Comparison of ENCODE assay signal across 25 mouse cellular contexts in the genomic region with DNA sequence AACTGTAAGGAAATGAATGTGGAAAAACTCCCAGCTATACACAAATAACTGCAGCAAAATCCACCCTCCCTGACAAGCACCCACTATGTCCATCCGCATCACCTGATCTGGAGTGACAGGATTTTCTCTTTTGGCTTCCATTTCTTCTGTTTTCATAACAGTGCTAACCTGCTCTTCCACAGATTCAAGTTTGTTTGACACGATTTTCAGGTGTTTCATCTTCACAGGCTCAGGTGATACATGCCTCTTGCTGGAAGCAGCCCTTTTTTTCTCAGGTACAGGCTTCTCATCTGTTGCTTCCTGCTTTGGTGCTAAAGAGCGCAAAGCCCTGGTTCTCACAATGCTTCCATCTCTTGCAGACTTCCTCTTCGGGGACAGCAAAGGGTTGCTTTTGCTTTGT.
"Had no signal": no experiment of that assay in that cellular context is flagged by ENCODE, and none has a peak within 500 bp of the region (broad histone marks: within the 10 kb centered on the region; RNA-seq: fewer than 3 reads in every experiment).

No protein-coding gene starts in this region.

- DNase-seq: gastrocnemius, adult 2 months; gastrocnemius, postnatal 10 days; gastrocnemius, postnatal 25 days; heart, postnatal 4 days; kidney, adult 18-20 months; kidney, adult 8-10 months; kidney, postnatal 10 days; kidney, postnatal 25 days; kidney, postnatal 4 days; liver, embryonic 13.5 days had no signal

- ATAC-seq: hindbrain, embryonic 16.5 days; inflammation-experienced regulatory T-cells, adult 6 months; intestine, embryonic 15.5 days; intestine, postnatal 0 days had no signal

- H3K27me3 ChIP-seq: heart, embryonic 13.5 days; heart, embryonic 15.5 days; hindbrain, embryonic 12.5 days; intestine, embryonic 15.5 days; limb, embryonic 12.5 days; liver, embryonic 13.5 days; liver, embryonic 15.5 days had no signal

- H3K27ac ChIP-seq: gastrocnemius, adult 2 months; heart, embryonic 13.5 days; heart, embryonic 15.5 days; hindbrain, embryonic 10.5 days; hindbrain, embryonic 12.5 days; hindbrain, embryonic 14.5 days; intestine, embryonic 15.5 days; layer of hippocampus, adult 2 months; left cerebral cortex, adult 2 months; limb, embryonic 10.5 days; limb, embryonic 12.5 days; liver, embryonic 13.5 days; liver, embryonic 15.5 days had no signal

- H3K9ac ChIP-seq: heart, embryonic 13.5 days; heart, embryonic 15.5 days; hindbrain, embryonic 12.5 days; hindbrain, embryonic 14.5 days; intestine, embryonic 15.5 days; limb, embryonic 12.5 days; liver, embryonic 13.5 days; liver, embryonic 15.5 days had no signal

- H3K4me2 ChIP-seq: heart, embryonic 11.5 days; heart, embryonic 13.5 days; heart, embryonic 15.5 days; hindbrain, embryonic 12.5 days; hindbrain, embryonic 14.5 days; intestine, embryonic 15.5 days; limb, embryonic 12.5 days; liver, embryonic 13.5 days; liver, embryonic 15.5 days had no signal

- H3K9me3 ChIP-seq: heart, embryonic 13.5 days; heart, embryonic 15.5 days; hindbrain, embryonic 10.5 days; hindbrain, embryonic 12.5 days; intestine, embryonic 15.5 days; limb, embryonic 10.5 days; limb, embryonic 12.5 days; liver, embryonic 13.5 days; liver, embryonic 15.5 days had no signal

- H3K4me1 ChIP-seq: hindbrain, embryonic 10.5 days; hindbrain, embryonic 12.5 days; limb, embryonic 10.5 days; limb, embryonic 12.5 days; liver, embryonic 13.5 days; liver, embryonic 15.5 days had no signal

- H3K4me3 ChIP-seq: gastrocnemius, adult 2 months; heart, embryonic 13.5 days; heart, embryonic 15.5 days; hindbrain, embryonic 10.5 days; hindbrain, embryonic 12.5 days; intestine, embryonic 15.5 days; layer of hippocampus, adult 2 months; left cerebral cortex, adult 2 months; limb, embryonic 10.5 days; limb, embryonic 12.5 days; liver, embryonic 13.5 days; liver, embryonic 15.5 days had no signal
